Mouse (Mus musculus) thymus, adult 2 months (tissue): Measurements from ENCODE around the gene Gm11213.

Experiments used
- CTCF ChIP-seq: fragments of 200-500 bp; IDR thresholded peaks from 2 replicates; pipeline ENCODE4 v1.5.1; 2012; ENCODE audit warnings: mild to moderate bottlenecking, control low read depth, low read length, moderate library complexity, borderline replicate concordance; ENCODE audit not compliant: control insufficient read depth, poor library complexity, insufficient read depth; ENCODE audit errors: extremely low read depth
- POLR2A ChIP-seq: fragments of 200-500 bp; IDR thresholded peaks from 2 replicates; pipeline ENCODE4 v1.6.1; 2012; ENCODE audit warnings: mild to moderate bottlenecking, low read length, control low read depth, moderate library complexity; ENCODE audit not compliant: control insufficient read depth, poor library complexity, insufficient read depth; ENCODE audit errors: extremely low read depth

DNA sequence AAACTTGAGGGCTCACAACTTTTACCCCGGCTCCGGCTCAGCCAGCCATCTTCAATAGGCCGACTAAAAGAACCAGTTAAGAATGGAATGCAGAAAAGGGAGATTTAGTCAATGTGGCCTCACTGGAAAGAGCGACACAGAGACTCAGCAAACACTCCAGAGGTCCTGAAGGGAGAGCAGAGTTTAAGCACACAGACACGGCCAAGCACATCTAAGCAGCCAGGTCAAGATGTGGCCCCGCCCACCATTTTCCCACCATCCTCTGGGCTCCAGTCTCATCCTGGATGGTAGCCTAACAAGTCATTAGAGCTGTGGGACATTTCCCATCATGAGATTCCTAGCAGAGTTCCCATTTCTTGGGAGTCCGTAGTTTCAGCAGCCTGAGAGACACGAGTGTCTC, 35.7 kb downstream of the Gm11213 start:
- TF ChIP-seq CTCF (no peak), POLR2A (no peak)
